Mouse (Mus musculus) E14TG2a.4 (cell line): ENCODE results near the gene Chkb.

Experiments
- CTCF ChIP-seq: conservative IDR thresholded peaks from 2 replicates; pipeline ENCODE4 v1.5.1; 2014; ENCODE audit warnings: low read length
- NANOG ChIP-seq: IDR thresholded peaks from 2 replicates; pipeline ENCODE4 v1.6.1; 2014; ENCODE audit warnings: borderline replicate concordance, low read length, mixed read lengths
- POU5F1 ChIP-seq: IDR thresholded peaks from 2 replicates; pipeline ENCODE4 v1.6.1; 2014; ENCODE audit warnings: low read length, borderline replicate concordance

DNA sequence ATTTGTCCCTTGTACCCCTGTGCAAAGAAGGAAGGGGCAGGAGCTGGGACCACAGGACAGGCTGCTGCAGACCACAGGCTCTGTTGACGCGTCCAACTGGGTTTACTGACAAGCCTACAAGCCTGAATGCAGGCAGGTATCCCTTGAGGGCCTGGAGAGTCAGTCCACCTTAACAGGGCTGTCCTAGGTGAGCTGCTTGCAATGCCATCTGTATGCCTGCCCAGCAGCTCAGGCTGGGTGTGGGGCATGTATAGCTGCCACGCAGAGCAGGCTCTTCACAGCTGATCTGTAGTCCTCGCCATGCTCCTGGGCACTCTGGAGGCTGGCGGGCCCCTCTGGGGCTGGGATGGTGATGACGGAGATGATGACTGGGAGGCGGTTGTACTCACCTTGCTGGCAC, 45.1 kb downstream of the Chkb start, which contains the start of gene Klhdc7b:
- TF ChIP-seq CTCF (no peak), POU5F1 (no peak), NANOG (no peak)
